Mouse (Mus musculus) gastrocnemius, adult 8-10 months (tissue): ENCODE measurements around the gene Fam222a. TPM values are rescaled to one million over a fixed set of nuclear protein-coding genes. Genes with fewer than 3 reads are reported as not detected.

ENCODE experiments used
- DNase-seq, 2 experiments: peaks; one replicate each; pipeline ENCODE4 v3.0.0; 2022; ENCODE audit warnings: low spot score in 2 of 2
- total RNA-seq, 4 experiments: library from RNA; stranded (reverse); gene quantifications; 2 replicates each; pipeline ENCODE4 v1.2.4; 2022

The Fam222a gene
- total RNA-seq, 4 experiments from 2014 or later: 0.07 to 0.34 (median 0.30) TPM

DNA sequence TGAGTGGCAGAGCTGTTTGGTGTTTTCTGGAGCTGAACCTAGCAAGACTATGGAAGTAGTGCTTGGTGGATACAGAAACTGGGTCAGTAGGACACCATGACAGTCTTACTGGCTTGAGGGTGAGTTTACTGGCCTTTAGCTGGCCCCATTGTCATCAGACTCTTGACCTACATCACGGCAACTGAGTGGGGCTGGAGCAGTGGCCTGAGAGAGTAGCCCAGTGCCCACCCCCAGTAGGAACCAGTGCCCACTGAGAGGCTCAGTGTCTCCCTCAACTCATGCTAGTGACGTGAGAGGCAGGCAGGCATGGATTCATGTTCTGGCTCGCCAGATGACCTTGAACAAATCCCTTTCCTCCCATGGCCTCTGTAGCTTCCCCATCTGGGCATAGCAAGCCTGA lies 15.2 kb downstream of the Fam222a start:
- DNase-seq: no peak

DNA sequence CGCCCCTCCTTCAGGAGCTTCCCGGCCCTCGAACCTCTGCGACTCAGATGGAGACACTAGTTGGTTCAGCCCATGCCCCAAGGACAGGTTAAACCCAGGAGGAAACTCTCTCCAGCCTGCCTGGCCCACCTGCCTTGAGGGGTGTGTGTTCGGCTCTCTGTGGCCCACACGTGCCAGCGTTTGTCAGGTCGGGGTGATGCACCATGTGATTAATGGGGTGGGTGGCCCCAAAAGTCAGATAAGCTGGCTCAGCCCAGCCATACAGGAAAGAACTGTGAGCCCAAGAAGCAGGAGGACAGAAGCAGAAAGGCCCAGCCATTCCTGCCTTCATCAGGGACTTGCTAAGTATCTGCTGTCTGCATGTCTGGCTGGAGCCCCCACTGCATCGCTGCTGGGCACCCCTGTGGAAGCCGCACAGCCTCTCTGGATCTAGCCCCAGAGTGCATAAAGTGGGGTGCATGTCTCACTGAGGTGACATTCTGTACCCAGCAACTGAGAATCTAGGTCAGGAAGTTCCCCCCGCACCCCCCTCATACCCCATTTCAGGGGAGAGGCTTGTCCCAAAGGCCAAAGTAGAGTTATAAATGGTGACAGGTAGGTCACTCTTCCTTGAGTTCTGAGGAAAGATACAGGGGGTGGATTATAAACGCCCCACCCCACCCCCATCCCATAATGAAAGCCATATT lies 15.8 kb downstream of the Fam222a start:
- DNase-seq: no peak

DNA sequence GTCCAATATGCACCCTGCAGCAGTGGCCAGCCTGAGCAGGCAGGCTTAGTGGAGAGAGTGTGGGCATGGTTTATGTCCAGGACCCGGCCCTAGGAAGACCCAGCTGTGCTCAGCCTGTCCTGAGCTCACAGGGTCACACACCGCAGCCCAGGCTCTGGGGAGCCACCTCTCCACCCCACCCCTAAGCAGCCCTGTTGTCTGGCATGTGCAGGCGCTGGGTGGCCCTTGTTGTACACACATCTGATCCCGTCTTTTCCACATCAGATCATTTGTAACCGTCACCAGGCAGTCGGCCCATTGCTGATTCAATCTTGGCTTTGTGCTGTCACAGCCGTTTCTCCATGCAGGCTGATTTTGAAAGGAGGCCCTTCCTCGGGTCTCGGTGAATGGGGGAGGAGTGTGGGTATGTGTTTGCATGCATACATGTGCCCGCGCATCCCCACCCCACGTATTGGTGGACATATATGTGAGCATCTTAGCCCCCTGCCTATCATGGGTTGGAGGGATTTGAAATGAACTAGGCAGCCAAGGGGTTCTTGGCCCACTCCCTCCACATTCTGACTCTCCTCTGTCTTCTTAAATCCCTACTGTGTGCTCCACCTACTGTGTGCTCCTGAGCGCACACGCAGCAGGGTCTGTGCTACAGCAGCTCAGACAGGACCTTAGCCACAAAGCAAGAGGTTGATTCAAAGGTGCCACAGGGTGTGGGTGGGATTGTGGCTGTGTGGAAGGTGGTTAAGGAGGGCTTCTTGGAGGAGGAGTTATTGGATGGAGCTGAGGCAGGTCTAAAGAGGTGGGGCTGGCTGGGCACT lies 16.7 kb downstream of the Fam222a start:
- no peak for DNase-seq

DNA sequence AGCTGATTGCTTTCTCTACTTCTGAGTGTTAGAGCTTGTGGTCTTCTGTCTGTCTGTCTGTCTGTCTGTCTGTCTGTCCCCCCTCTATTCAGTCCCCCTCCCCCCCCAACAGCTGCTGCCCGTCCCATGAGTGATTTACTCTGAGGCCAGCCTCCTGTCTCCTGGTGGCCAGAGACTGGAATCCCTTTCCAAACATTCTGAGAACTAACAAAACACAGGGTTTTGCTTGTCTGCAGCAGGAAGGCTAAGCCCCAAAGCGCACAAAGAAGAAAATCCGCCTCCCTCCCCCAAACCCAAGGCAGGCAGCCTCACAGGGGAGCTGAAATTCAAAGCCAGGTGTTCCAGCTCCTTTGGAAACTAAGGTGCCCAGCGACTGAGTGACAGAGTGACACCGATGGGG lies 17.9 kb downstream of the Fam222a start:
- no peak for DNase-seq

DNA sequence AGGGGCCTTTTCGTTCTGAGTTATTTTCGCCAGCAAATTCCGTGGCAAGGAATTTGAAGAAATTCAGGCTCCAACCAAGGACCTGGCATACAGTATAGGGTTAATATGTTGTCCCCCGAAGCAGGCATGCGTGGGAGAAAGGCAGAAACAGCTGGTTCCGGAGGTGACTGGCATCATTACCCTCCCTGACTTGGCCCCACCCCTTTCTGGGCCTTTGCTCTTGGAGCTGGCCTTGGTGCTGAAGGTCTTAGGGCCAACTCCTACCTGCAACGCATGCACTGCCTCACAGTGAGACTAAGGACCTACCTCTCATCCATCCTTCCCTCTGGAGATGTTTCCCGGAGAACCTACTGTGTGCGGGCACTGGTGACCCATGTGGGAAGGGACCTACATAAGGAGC lies 20.1 kb downstream of the Fam222a start:
- DNase-seq: peak in 1 of 2 experiments; percentile 26

DNA sequence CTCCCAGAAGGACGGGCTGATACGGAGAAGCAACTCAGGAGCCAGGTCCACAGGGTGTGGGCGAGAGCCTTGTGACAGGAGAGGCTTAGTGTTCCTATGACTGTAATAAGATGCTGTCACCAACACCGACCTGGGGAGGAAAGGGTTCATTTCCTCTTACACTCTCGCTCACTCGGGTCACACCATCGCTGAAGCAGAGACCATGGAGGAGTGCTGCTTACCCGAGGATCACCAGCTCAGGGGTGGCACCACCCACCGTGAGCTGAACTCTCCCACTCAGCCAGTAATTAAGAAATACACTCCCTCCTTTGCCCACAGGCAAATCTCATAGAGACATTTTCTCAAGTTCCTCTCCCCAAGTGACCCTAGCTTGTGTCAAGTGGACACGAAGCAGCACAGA lies 20.6 kb downstream of the Fam222a start:
- no peak for DNase-seq

DNA sequence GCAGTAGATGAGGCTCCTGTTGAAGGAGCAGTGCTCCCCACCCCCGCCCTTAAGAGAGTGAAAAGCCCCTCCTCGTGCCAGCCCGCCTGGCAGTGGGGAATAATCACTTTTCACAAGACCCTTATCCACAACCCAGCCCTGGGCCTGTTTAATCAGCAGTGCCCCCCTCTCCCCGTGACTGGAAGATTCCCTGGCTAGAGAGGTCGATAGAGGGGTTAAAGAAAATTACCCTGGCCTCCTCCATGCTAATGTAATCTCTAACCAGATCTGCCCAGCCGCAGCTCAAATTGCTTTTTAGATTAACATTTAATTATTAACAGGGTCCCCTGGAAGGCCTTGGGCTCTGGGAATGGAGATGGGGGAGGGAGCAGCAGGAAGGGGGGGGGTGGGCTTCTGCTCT lies 21.2 kb downstream of the Fam222a start:
- no peak for DNase-seq

DNA sequence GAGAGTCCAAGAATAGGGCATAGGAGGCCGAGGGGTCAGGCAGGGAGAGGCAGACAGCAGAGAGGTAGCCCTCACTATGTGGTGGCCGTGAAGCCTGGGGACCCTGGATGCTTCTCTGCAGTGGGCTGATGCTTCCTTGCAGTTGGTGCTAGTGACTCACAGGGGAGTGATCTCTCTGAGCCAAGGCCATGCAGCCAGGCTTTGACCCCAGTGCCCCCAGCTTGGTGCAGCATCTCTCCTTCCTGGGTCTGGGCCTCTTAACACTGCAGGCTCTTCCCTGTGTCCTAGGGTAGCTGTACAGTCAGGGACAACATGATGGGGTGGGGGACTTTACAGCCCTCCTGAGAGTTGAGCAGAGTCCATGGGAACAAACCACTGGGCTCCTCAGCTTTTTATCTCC lies 21.6 kb downstream of the Fam222a start:
- DNase-seq: no peak

DNA sequence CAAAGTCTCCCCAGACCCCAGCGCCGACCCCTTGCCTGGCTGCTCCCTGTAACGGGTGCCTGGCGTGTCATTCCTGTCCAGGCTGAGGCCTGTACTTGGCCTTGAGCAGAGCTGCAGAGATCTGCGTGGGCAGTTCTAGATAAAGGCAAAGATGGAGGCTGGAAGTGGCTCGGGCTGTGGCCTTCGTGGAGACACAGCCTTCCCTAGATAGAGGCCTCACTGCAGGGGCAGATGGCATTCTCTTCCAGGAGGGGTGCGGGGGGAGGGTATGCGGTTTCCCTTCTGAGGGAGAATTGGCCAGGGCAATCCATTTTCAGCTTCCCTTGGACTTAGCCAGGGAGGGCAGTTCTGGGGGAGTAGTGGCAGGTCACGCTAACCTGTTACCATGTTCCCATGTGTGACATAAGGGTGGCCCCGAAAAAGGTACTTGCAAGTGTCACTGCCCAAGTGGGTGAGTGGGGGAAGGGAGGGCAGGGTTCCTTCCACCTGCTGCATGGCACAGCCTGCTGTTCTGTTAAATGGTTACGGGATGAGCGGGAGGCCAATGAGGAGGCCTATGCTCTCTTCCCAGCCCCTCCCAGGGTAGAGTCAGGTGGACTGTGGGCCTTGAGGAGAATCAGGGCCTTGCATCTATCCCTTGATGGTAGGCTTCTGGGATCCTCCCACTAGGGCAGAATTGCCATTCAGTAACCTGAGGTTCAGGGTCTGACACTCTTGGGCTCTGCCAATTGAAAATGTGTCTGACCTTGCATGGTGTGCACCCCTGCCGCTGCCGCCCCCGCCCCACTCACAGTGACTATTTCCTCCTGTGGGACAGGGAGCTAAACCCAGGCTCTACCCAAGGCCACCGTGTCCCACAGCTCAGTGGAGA lies 22.5 kb downstream of the Fam222a start:
- DNase-seq: no peak

DNA sequence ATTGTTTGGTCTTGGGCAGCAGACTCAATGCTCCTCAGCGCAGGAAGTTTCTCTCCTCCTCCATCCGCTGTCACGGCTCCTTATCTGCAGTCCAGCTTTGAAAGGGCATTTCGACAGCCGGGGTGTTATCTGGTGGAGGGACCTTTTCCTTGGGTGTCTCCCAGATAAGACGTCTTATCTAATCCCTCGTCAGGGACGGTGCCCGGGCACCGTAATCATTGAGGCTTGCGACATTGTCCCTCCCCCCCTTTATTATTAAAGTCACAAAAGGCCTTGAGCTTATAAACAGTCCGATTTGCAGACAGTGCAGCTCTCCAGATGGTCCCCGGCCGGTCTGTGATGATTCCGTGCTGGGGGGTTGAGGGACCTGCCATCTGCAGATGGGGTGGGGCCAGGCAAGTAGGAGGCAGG lies 23.3 kb downstream of the Fam222a start:
- no peak for DNase-seq

DNA sequence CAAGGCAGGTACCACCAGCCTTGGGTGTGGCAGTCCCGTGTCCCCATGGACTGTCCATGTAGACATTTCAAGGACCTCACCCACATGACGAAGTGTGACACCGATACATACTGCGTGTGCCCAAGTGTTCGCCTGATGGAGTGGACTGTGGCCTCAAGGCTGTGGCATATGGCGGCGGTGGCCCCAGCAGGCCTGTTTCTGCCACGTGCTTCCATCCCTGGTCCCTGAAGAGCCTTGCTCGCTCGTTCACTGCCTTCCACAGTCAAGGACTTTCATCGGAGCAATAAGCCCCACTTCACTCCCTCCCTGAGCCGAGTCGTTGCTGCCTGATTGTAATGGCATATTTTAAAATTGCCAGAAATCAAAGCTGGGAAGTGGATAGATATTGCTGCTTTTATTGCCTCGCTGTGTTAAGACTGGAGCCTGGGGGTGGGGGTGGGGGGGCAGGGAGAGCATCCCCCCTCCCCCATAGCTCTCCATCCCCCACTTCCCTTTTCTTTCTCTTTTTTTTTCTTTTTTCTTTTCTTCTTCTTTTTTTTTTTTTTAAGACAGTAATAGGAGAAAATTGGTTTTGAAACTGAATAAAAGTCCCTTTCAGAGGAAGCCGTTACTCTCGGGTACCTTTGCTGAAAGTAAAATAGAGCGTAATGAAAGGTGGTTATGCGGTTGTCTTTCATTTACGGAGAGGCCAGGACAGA lies 24.8 kb downstream of the Fam222a start:
- no peak for DNase-seq

DNA sequence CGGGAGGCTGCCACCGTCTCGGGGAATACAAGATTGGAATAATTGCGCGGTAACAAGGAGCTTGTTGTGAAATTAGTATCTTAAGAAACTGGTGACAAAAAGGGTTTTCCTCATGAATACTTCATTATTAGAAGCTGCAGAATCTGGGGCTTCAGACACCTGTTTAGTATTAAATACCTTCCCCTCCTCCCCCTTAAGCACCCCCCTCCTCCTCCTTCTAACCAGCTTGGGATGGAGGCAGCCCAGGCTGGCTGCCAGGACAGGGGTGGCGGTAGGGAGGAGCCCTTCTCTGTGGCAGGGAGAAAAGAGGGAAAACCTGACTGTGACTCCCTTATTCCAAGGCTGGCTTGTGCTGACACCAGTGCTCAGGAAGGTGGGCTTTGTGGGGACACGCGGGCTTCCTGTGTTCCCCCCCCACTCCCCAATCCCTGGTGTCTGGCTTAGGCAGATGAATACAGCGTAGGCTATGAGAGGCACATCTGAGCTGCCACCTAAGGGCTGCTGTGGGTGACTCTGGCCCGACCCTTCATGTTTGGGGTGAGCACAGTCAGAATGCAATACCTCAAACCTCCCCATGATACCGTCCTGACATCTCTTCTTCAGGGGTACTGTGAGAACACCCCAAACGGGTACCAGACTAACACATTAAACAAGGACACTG lies 25.5 kb downstream of the Fam222a start:
- no peak for DNase-seq

DNA sequence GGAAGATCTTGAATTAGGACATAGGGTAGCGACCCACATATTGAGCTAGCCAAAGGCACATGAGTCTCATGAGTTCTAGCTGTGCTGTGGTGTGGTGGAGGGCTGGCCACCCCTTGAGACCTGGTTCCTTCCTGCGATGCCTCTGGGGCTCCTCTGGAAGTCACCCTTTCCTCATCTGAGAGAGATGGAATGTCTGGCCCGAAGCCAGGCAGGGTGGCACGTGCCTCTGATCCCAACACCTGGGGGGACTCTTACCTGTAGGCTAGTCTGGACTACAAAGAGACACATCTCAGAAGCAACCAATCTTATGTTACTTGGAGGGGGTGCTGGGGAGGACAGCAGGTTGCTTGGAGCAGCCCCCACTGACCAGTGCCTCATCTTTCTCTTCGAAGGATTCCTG lies 26.1 kb downstream of the Fam222a start:
- no peak for DNase-seq

DNA sequence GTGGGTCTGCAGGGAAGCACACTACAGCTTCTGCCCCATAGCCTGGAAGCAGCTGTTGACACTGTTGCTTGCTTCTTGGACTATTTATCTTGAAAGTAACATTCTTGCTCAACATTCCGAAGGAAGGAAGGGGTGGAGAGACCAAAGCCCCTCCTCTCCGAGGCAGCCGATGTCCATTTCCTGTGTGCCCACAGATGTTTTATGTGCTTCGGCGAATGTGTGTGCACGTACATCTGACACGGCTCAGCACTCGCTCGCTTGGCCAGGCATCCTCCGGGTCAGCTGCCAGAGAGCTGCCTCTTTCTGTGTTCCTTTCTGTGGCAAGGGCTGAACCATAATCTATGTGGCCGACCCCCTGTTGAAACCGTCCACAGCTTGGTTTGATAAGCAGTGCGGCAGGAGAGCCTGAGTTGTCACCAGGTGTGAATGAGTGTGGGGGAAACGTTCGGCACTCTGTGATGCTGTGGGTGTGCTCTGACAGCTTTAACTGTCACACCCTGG lies 27.0 kb downstream of the Fam222a start:
- no peak for DNase-seq

DNA sequence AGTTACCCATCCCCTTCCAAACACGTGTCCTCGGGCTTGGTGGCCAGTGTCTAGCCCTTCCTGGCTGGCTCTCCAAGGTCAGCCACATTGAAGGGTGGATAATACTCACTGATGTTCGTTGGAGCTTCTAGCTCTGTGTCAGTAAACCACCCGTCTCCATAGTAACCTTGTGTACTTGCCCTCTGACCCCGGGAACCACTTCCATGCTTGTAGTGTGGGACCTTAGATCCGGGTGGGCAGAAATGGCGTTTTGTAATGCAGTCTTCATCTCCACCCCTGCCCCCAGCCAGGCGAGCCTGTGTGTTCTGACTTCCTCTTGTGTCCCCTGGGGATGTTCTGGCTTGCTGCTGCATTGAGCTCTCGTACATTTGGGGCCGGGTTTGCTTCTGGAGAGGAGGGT lies 28.8 kb downstream of the Fam222a start:
- no peak for DNase-seq

DNA sequence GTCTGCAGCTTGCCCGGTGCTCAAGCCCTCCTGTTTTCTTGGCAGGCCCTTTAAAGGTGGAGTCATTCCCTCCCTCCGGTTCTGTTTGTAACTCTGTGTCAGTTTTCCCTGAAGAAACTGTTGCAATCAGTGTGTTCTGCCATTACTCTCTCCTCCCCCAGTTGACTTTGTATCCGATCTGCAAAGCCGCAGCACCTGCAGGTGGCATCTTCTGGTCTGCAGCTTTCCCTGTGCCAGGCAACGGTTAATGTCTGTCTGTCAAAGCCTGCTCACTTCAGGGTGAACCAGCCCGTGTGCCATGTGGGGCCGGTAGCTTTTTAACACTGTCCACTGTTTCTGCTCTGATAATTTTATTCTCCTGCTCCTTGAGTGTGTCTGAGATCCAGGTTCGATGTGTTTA lies 29.4 kb downstream of the Fam222a start:
- no peak for DNase-seq

DNA sequence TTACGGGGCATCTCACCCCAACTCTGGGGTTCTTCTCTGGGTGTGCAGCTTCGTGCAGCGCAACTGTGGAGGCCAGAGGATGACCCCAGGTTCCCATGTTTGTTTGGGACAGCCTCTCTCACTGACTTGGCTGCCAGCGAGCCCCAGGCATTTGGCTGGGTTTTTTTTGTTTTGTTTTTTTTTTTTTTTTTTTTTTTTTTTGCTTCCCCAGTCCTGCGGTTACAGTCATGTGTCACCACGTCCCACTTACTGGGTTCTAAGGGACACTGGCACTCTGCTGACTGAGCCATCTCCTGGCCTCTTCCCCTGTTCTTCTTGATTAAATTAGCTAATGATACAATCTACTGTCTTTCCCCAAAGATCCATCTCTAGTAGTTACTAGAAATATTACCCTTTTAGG lies 29.8 kb downstream of the Fam222a start:
- DNase-seq: no peak

DNA sequence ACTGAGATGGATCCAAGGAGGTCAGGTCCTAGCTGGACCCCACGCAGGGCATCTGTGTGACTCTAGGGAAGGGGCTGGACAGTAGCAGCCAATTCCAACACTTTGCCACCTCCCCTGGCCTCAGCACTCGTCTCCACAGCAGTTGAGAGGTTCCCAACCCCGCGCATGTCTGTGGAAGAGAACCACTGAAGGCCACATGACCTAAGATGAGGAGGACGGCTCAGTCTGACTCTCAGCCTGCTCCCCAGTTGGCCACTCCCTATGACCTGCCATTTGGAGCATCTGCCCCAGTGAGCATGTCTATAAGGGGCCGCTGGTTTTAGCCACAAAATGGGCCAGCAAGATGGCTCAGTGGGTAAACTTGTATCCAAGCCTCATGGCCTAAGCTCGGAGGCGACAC lies 34.2 kb downstream of the Fam222a start:
- DNase-seq: no peak

DNA sequence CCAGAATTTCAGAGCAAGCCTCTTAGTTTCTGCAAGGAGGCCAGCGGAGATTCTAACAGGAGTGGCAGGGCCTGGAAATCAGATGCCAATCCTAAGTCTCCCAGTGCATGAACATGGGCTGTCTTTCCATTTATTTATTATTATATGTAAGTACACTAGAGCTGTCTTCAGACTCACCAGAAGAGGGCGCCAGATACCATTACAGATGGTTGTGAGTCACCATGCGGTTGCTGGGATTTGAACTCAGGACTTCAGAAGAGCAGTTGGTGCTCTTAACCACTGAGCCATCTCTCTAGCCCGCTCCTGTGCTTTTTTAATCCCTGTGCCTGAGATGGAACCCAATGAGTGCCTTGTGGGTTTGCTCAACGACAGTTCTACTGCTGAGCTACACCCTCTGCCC lies 36.2 kb downstream of the Fam222a start:
- DNase-seq: no peak

DNA sequence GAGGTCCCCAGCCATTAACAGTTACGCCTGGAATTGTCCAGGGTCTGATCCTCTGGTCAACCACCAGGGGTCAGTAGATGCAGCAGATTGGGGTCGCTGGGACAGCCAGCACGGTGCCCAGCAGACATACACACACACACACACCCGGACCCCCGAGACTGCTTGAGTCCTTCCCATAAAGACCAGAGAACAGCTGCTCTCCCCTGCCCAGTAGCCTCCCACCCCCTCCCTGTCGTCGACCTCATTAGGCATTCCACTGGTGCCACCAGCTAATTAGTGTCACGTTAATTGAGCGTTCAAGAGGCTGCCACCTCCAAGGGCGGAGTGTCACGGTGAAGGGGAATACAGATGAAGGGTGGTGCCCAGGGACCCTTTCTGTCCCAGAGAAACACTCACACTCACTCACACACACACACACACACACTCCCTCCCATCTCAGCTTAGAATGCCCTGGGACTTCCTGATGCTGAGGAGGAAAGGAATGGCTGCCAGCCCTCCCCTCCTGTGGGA lies 37.0 kb downstream of the Fam222a start:
- no peak for DNase-seq

DNA sequence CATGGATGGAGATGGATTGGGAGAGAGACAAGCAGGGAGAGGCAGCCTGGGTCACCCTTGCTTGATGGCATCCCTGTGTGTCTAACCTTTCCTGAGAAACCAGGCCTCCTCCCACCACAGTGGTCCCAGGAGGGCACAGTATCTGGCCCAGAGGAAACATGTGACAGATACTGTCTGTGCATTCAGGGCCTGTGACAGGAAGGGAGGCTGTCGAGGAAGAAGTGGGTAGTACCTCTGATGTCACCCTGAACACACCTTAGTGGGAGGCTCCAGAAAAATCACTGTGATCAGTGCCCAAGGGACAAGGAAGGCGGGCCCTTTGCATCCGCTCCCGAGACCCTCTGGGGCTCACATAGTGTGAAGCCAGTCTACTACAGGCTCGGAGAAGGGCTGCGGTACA lies 38.2 kb downstream of the Fam222a start:
- DNase-seq: no peak
